Mouse (Mus musculus) c-Kit-positive CD71-positive TER-119-negative erythroid progenitor cells, embryonic 14.5 days (primary cell): Measurements from ENCODE around the gene Trim50.
"Not testable (repeated sequence)": the region's sequence is repeated elsewhere in the genome, so short reads cannot be mapped to it uniquely, and the experiment has no call there.

ENCODE experiments used
- DNase-seq: peaks from one replicate; pipeline ENCODE4 v3.0.0-alpha.2; 2013; ENCODE audit warnings: low read depth

Trim50 gene

GRCm38 (mm10) chr5:135352995-135353394 lies at the start of gene Trim50:
TSS of gene Trim50 (plus strand) at chr5:135353295.
- no peak for DNase-seq

DNA sequence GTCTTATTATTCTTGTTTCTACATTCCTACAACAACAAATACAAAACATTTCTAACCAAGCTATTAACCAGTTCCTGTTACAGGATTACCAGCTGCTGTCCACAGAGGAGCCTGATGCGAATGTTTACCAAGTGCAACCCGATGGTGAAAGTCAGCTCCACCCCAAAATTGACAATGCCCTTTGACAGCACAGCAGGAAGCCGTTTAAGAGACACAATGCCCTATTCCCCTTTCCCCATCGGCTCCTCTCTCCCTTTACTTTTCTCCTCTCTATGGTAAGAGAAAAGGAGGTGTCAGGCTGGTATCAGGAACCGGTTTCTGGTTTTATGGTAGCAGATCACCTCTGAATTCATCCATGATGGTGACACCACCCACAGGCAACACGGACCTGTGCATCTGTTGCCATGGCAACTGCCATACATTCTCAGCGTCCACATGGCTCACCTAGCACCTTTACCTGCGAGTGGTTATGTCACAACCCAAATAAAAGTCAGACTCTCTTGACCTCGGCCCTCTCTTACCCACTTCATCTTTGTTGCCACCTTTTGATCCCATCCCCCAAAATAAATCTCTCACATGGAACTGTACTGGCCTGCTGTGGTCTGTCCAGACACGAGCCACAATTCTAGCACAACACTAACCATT lies 46.7 kb upstream of the Trim50 start:
- no peak for DNase-seq

GRCm38 (mm10) chr5:135316177-135316576 lies 36.9 kb upstream of the Trim50 start:
- no peak for DNase-seq

DNA sequence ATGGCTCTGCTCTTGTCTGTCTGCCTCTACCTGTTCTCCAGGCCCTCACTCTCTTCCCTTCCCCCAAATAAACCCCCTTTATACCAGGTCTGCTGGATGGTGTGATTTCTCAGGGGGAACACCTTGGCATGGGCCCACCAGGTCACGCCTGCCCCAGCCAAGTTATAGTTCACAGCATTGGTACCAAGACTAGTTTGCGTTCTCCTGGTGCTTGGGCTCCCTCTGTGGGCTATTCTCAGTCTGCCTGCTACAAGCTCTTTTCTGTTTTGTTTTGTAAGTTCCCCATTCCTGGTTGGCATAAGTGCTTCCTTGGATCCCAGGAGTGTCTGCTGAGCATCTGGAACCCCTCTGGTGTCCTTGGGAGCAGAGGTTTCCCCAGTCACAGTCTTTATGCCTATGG lies 33.2 kb upstream of the Trim50 start:
- no peak for DNase-seq

- no peak for DNase-seq
Measured at GRCm38 (mm10) chr5:135322197-135322596, 30.9 kb upstream of the Trim50 start.

- DNase-seq: no peak
Measured at GRCm38 (mm10) chr5:135326121-135326659, 26.9 kb upstream of the Trim50 start.

DNA sequence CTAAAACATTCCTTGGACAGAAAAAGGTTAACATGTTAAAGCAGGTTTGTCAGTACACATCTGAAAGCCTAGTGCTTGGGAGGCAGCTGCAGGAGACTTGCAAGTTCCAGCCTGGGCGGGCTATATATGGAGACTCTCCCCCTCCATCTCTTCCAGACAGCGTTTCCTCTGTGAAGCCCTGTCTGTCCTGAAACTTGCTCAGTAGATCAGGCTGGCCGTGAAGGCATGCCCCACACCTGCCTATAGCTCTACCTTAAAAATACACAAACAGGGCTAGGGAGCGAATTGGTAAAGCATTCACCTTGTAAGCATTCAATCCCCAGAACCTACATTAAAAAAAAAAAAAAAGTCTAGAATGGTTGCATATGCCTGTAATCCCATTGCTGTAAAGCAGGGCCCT lies 23.6 kb upstream of the Trim50 start:
- DNase-seq: no peak

GRCm38 (mm10) chr5:135330201-135330600 lies 22.9 kb upstream of the Trim50 start:
- DNase-seq: no peak

- DNase-seq: no peak
Measured at GRCm38 (mm10) chr5:135331161-135331560, 21.9 kb upstream of the Trim50 start.

DNA sequence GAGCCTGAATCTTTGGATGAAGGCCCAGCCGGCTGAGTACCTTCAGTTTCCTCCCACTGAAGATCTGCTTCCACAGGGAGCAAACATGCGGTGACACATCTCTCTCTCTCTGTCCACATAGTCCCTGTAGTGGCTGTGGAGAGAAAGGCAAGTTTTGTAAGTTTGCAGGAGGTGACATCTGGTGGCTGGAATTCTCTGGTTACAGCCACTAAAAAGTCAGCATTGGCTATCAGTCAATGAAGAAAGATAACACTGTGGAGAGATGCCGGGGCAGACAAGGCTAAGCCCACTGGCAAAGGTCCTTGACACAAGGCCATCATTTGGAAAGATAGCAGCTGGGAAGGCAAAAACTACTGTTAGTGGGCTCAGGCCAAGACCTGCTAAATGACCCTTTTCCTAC lies 15.5 kb upstream of the Trim50 start:
- no peak for DNase-seq

DNA sequence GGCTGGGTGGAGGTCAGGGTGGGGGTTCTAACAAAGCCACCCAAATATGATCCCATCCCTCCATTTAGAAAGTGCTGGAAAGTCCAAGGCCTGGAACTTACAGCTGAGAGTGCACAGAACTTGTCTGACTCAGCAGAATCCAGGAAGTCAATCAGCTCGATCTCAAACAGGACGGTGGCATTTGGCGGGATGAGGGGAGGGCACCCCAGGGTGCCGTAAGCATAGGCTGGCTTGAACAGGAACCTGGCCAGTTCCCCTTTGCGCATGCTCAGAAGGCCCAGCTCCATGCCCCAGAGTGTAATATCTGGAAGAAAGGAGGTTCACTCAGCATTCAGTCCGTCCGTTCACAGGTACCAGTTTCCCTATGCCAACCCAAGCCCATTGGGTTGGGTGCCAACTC lies 7.1 kb upstream of the Trim50 start:
- DNase-seq: no peak

DNA sequence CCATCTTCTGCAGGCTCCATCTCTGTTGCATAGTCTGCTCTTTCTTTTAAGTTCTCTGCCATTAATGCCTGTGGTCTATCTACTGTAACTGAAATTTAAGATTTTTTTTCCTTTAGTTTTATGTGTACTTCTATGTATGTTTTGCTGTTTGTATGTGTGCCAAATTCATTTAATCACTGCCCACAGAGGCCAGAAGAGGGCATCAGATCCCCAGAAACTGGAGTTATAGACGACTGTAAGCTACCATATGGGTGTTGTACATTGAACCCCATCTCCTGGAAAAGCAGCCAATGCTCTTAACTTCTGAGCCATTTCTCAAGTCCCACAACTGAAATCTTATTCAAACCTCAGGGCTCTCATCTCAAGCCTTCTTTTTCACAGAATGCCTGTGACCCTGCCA lies 6.7 kb upstream of the Trim50 start:
- DNase-seq: no peak

- no peak for DNase-seq
Measured at GRCm38 (mm10) chr5:135347511-135348011, 5.5 kb upstream of the Trim50 start.

DNA sequence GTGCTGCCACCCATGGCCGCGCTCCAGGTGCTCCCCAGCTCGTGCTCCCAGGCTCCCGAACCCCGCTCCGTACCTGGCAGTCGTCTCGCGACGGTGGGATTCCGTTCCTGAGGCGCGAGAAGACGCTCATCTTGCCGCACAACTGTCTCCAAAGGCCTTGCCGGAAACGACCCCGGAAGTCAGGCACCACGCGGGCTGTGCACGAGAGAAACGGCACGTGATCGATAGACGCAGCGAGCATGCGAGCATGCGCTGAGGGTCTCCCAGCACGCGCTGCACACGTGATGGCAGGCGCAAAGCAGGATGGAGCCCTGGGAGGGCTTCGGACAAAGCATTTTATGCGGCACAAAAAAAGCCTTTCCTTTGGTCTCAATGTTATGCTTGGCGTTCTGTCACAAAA lies 3.2 kb upstream of the Trim50 start, which contains the start of gene Fkbp6:
Gene Fkbp6 (minus strand): TSS at position 183 of the 400 bp plus-strand sequence.
- DNase-seq: no peak

DNA sequence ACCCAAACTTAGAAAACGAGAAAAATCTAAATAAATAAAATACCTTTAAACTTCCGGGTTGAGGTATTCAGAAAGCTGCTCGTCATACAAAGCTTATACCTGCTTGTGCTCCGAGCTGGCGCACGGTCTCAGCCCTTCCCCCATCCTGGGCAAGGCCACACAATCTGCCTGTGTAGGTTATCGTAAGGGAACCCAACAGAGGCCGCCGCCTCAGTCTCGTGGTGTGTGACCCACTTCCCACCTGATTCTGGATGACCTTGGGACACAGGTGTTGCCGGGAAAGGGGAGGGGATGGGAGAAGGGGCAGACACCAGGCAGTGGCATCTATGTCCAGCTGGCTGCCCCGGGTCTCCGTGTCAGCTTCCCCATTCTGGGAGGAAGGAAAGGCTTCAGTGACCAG lies 1.5 kb upstream of the Trim50 start:
- DNase-seq: no peak

GRCm38 (mm10) chr5:135353564-135353963 lies 469 bp downstream of the Trim50 start:
- no peak for DNase-seq

DNA sequence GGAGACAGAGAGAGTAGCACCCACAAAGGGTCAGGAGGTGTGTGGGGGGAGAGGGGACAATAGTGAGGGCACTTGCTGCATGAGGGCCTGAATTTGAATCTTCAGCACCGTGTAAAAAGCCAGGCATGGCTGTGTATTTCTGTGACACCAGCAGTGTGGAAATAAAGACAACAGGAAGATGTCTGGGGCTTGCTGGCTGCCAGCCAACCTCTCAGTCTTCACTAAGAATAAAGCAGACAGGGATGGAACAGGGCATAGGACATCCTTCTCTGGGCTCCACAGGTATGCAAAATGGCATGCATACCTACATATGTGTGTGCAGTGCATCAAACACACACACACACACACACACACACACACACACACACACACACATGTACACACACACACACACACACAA lies 3.0 kb downstream of the Trim50 start:
- no peak for DNase-seq

GRCm38 (mm10) chr5:135357556-135357955 lies 4.5 kb downstream of the Trim50 start:
- DNase-seq: no peak

GRCm38 (mm10) chr5:135359772-135360171 lies 6.7 kb downstream of the Trim50 start:
- DNase-seq: no peak

DNA sequence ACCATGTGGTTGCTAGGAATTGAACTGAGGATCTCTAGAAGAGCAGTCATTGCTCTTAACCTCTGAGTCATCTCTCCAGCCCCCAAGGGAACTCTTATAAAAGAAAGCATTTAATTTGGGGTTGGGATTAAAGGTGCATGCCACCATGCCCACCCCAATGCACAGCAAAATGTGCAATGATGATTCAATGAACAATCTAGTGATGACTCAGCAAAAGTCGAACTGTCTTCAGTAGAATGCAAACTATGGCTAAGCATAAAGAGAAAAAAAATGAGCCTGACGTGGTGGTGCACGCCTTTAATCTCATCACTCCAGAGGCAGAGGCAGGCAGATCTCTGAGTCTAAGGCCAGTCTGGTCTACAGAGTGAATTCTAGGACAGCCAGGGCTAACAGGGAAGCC lies 9.5 kb downstream of the Trim50 start:
- DNase-seq: no peak

GRCm38 (mm10) chr5:135363540-135363939 lies 10.4 kb downstream of the Trim50 start:
- DNase-seq: no peak

DNA sequence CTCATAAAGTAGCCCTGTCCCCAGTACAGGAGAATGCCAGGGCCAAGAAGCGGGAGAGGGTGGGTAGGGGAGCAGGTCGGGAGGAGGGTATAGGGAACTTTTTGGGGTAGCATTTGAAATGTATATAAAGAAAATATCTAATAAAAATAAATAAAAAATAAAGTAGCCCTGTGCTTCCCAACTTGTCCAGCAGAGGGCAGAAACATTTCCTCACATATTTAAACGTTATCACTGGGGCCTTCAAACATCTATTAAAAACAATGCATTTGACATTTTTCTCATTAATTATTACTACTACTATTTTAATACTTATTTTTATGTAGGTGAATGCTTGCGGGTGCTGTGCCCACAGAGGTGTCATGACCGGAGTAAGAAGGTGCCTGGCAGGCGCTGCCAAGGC lies 14.7 kb downstream of the Trim50 start:
- no peak for DNase-seq

- DNase-seq: no peak
Measured at GRCm38 (mm10) chr5:135368312-135368711, 15.2 kb downstream of the Trim50 start.

GRCm38 (mm10) chr5:135369196-135369595 lies 16.1 kb downstream of the Trim50 start:
- not testable (repeated sequence) for DNase-seq
